15 mouse cellular contexts compared by ENCODE assay signal in the genomic region with DNA sequence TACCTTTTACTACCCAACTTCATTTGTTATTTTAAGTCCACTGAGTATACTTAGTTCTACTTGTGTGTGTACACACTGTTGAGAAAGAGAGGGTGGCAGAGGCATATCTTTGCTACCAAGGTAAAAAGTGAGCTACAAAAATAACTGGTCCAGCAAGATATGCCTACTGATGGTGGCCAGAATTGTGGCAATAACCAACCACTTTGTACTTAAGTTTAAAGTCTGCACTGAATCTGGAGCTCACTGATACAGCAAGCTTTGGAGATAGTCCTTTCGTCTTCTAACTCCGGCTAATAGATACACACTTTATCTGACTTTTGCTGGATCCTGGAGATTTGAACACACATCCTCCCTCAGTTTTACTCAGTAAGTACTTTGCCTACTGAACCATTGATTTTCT.
"Had no signal": no experiment of that assay in that cellular context is flagged by ENCODE, and none has a peak within 500 bp of the region (broad histone marks: within the 10 kb centered on the region; RNA-seq: fewer than 3 reads in every experiment).

No protein-coding gene starts in this region.

- H3K4me1 ChIP-seq: limb, embryonic 12.5 days; lung, embryonic 15.5 days; midbrain, embryonic 13.5 days; neural tube, embryonic 15.5 days had no signal

- DNase-seq: kidney, adult 8-10 months; kidney, postnatal 25 days; layer of hippocampus, adult 9-11 months; lung, postnatal 14 days; right cerebral cortex, postnatal 4 days; spleen, adult 18-20 months; thymus, adult 18-20 months; thymus, postnatal 25 days had no signal

- H3K27ac ChIP-seq: limb, embryonic 12.5 days; lung, embryonic 15.5 days; macrophage; midbrain, embryonic 13.5 days; neural tube, embryonic 15.5 days had no signal

- H3K9me3 ChIP-seq: limb, embryonic 12.5 days; lung, embryonic 15.5 days; midbrain, embryonic 13.5 days; neural tube, embryonic 15.5 days had no signal

- H3K9ac ChIP-seq: limb, embryonic 12.5 days; lung, embryonic 15.5 days; midbrain, embryonic 13.5 days; neural tube, embryonic 15.5 days had no signal

- H3K4me2 ChIP-seq: limb, embryonic 12.5 days; lung, embryonic 15.5 days; midbrain, embryonic 13.5 days; neural tube, embryonic 15.5 days had no signal

- H3K4me3 ChIP-seq: limb, embryonic 12.5 days; lung, embryonic 15.5 days; midbrain, embryonic 13.5 days; neural tube, embryonic 15.5 days had no signal

- H3K27me3 ChIP-seq: limb, embryonic 12.5 days; lung, embryonic 15.5 days; midbrain, embryonic 13.5 days; neural tube, embryonic 15.5 days had no signal

- ATAC-seq: inflammation-experienced regulatory T-cells, adult 6 months; intestine, postnatal 0 days; midbrain, embryonic 13.5 days had no signal
